Mouse (Mus musculus) hematopoietic stem cell, adult 5-6 weeks (primary cell): ENCODE measurements around the gene Sult6b2. TPM values are rescaled to one million over a fixed set of nuclear protein-coding genes. Genes with fewer than 3 reads are reported as not detected.

Source experiments
- ATAC-seq, 2 experiments: fragments of 125-278 bp in 1 of 2; replicated peaks in 1 of 2; 2 replicates each; pipeline ENCODE4 v1.8.0; 2016 to 2017; ENCODE audit warnings: inconsistent platforms in 2 of 2, mild to moderate bottlenecking in 2 of 2, moderate number of reproducible peaks in 2 of 2, low read depth in 1 of 2, moderate TSS enrichment in 1 of 2; ENCODE audit not compliant: low FRiP score in 2 of 2, poor library complexity in 2 of 2, severe bottlenecking in 2 of 2, insufficient read depth in 1 of 2, low TSS enrichment in 1 of 2
- total RNA-seq: library from RNA; stranded (forward); fragments of 172-1452, 232-1000 nt; gene quantifications from 2 replicates; pipeline ENCODE4 v1.2.3, GENCODE M21; 2017

The Sult6b2 gene
- total RNA-seq, result not detected in 2 replicates

- ATAC-seq, result no peak
Observed at GRCm38 (mm10) chr6:142804402-142804801, at the start of gene Sult6b2. Sult6b2 (minus strand) TSS chr6:142804502.

GRCm38 (mm10) chr6:142852419-142853377 is 48.4 kb upstream of the Sult6b2 start:
- peak; percentile 44 to 56 for ATAC-seq

GRCm38 (mm10) chr6:142850436-142850835 is 46.1 kb upstream of the Sult6b2 start:
- ATAC-seq, result no peak

- no peak for ATAC-seq
Observed at GRCm38 (mm10) chr6:142849326-142849725, 45.0 kb upstream of the Sult6b2 start.

- ATAC-seq, result no peak
Observed at GRCm38 (mm10) chr6:142847914-142848674, 43.8 kb upstream of the Sult6b2 start.

- ATAC-seq, result no peak
Observed at GRCm38 (mm10) chr6:142846855-142847254, 42.6 kb upstream of the Sult6b2 start.

- ATAC-seq, result no peak
Observed at GRCm38 (mm10) chr6:142845066-142845465, 40.8 kb upstream of the Sult6b2 start.

GRCm38 (mm10) chr6:142844061-142844460 is 39.8 kb upstream of the Sult6b2 start:
- ATAC-seq, result no peak

GRCm38 (mm10) chr6:142838501-142838900 is 34.2 kb upstream of the Sult6b2 start:
- no peak for ATAC-seq

- ATAC-seq, result no peak
Observed at GRCm38 (mm10) chr6:142837326-142837725, 33.0 kb upstream of the Sult6b2 start.

- ATAC-seq, result no peak
Observed at GRCm38 (mm10) chr6:142835726-142836125, 31.4 kb upstream of the Sult6b2 start.

GRCm38 (mm10) chr6:142834911-142835310 is 30.6 kb upstream of the Sult6b2 start:
- no peak for ATAC-seq

GRCm38 (mm10) chr6:142831706-142832105 is 27.4 kb upstream of the Sult6b2 start:
- peak; percentile 38 to 50; a peak in 3 of 4 replicates for ATAC-seq

- peak; percentile 91 to 92 for ATAC-seq
Observed at GRCm38 (mm10) chr6:142831243-142831642, 26.9 kb upstream of the Sult6b2 start.

GRCm38 (mm10) chr6:142830221-142830620 is 25.9 kb upstream of the Sult6b2 start:
- ATAC-seq, result no peak

GRCm38 (mm10) chr6:142825449-142825848 is 21.1 kb upstream of the Sult6b2 start:
- no peak for ATAC-seq

GRCm38 (mm10) chr6:142823008-142823787 is 18.9 kb upstream of the Sult6b2 start:
- ATAC-seq, result no peak
